Mouse (Mus musculus): ENCODE measurements around the gene Olfm1. TPM values are rescaled to one million over a fixed set of nuclear protein-coding genes. Genes with fewer than 3 reads are reported as not detected.

Gene Olfm1
- total and polyA plus RNA-seq, 3 experiments: 0.20 to 1.3 (median 0.34) TPM

GRCm38 (mm10) chr2:28204167-28204566 lies 11.4 kb downstream of the Olfm1 start (continued):
- TF ChIP-seq POLR2A (IDR thresholded peaks at IDR 0.05; ENCODE audit: low read depth, low read length): no peak
- no peak for TF ChIP-seq MYC (IDR thresholded peaks at IDR 0.05; ENCODE audit: low read depth, low read length)
- TF ChIP-seq TBP (conservative IDR thresholded peaks at IDR 0.05; ENCODE audit: low read depth, low read length): no peak
- no peak for TF ChIP-seq MEF2A (IDR thresholded peaks at IDR 0.05; ENCODE audit: borderline replicate concordance, low read depth, low read length)

- Histone ChIP-seq H3K27me3 (replicated peaks) (peaks cover 90% of the 10 kb centered on the region), H3K4me2 (ENCODE audit: insufficient read depth, low read depth, poor library complexity, severe bottlenecking) (peak overlapping the region; percentile 73; the same call in 1 of the 2 replicates), H3K9ac (ENCODE audit: insufficient read depth, low read depth) (no peak overlapping the region; the same call in 1 of the 2 replicates), H3K9me3 (replicated peaks; ENCODE audit: low read length) (no peaks in the 10 kb centered on the region), H3K4me3 (replicated peaks in 1 of 3; ENCODE audit: low read depth in 2 of 3, low read length in 2 of 3, poor library complexity in 1 of 3) (peak overlapping the region in 1 of 3 experiments; percentile 38), H3K27ac (ENCODE audit: insufficient read depth, low read depth) (no peak overlapping the region), H3K4me1 (ENCODE audit: control insufficient read depth in 1 of 2, insufficient read depth in 2 of 2) (peaks cover 4 to 5% of the 10 kb centered on the region in 2 experiments; a peak in 1 of 4 replicates), H3K36me3 (replicated peaks in 1 of 2; ENCODE audit: control insufficient read depth in 1 of 2, insufficient read depth in 1 of 2, low read length in 1 of 2) (no peaks in the 10 kb centered on the region), H3K79me2 (replicated peaks; ENCODE audit: control insufficient read depth, extremely low read depth, insufficient read depth, poor library complexity, severe bottlenecking) (no peaks in the 10 kb centered on the region)
- in situ Hi-C loops (cut with MboI; ENCODE audit: low pct_ligation_motif_present, low pct_unique_long_range_greater_than_20kb, low sequenced_read_pairs) (loop anchor here (5.0 kb wide), 1 partner anchor 97 kb away; no protein-coding TSS in a partner anchor), dilution Hi-C loops (cut with MboI; ENCODE audit: extremely low pct_ligation_motif_present, extremely low pct_unique_long_range_greater_than_20kb, low sequenced_read_pairs) (no loop called here)
- TF ChIP-seq PAX5 (IDR thresholded peaks at IDR 0.05; ENCODE audit: low read length) (no peak), ELF1 (IDR thresholded peaks at IDR 0.05; ENCODE audit: low read depth, low read length) (no peak), SMC3 (IDR thresholded peaks at IDR 0.05; ENCODE audit: low read depth, low read length) (no peak)
- no peak for DNase-seq (ENCODE audit: extremely low read depth)
These were observed 12.1 kb downstream of the Olfm1 start for GRCm38 (mm10) chr2:28204677-28205466.

- H3K4me2 ChIP-seq (ENCODE audit: insufficient read depth, low read depth, poor library complexity, severe bottlenecking): peak overlapping the region; percentile 73
- TF ChIP-seq RAD21 (IDR thresholded peaks at IDR 0.05; ENCODE audit: low read depth, low read length): peak; percentile 63
- TF ChIP-seq ZMIZ1 (IDR thresholded peaks at IDR 0.05; ENCODE audit: low read depth, low read length): no peak
- TF ChIP-seq SMC3 (IDR thresholded peaks at IDR 0.05; ENCODE audit: low read depth, low read length): peak; percentile 92
- TF ChIP-seq NRF1 (IDR thresholded peaks at IDR 0.05; ENCODE audit: low read depth, low read length): peak; percentile 14; the same call in 1 of the 2 replicates
- TF ChIP-seq CHD2 (IDR thresholded peaks at IDR 0.05; ENCODE audit: low read length): no peak
- TF ChIP-seq TCF12 (IDR thresholded peaks at IDR 0.05; ENCODE audit: low read depth, low read length): peak; percentile 26; the same call in 1 of the 2 replicates
- peak; percentile 59 for TF ChIP-seq ELF1 (IDR thresholded peaks at IDR 0.05; ENCODE audit: low read depth, low read length)
- no peak for TF ChIP-seq ZKSCAN1 (IDR thresholded peaks at IDR 0.05; ENCODE audit: borderline replicate concordance, low read depth, low read length)
- peak in 1 of 2 experiments; percentile 85; a peak in 2 of 4 replicates for TF ChIP-seq CTCF (conservative IDR thresholded peaks at IDR 0.05 in 1 of 2, IDR thresholded peaks at IDR 0.05 in 1 of 2; ENCODE audit: low read depth in 2 of 2, low read length in 2 of 2)
- H3K27me3 ChIP-seq (replicated peaks): peaks cover 87% of the 10 kb centered on the region
- dilution Hi-C loops (cut with MboI; ENCODE audit: extremely low pct_ligation_motif_present, extremely low pct_unique_long_range_greater_than_20kb, low sequenced_read_pairs): no loop called here
- H3K9ac ChIP-seq (ENCODE audit: insufficient read depth, low read depth): peak overlapping the region; percentile 20; the same call in 1 of the 2 replicates
- no peaks in the 10 kb centered on the region for H3K79me2 ChIP-seq (replicated peaks; ENCODE audit: control insufficient read depth, extremely low read depth, insufficient read depth, poor library complexity, severe bottlenecking)
- H3K36me3 ChIP-seq (replicated peaks in 1 of 2; ENCODE audit: control insufficient read depth in 1 of 2, insufficient read depth in 1 of 2, low read length in 1 of 2): no peaks in the 10 kb centered on the region
- peak overlapping the region in 2 of 3 experiments; percentile 38 to 59 for H3K4me3 ChIP-seq (replicated peaks in 1 of 3; ENCODE audit: low read depth in 2 of 3, low read length in 2 of 3, poor library complexity in 1 of 3)
- peaks cover 4 to 5% of the 10 kb centered on the region in 2 experiments; a peak in 1 of 4 replicates for H3K4me1 ChIP-seq (ENCODE audit: control insufficient read depth in 1 of 2, insufficient read depth in 2 of 2)
- no peaks in the 10 kb centered on the region for H3K9me3 ChIP-seq (replicated peaks; ENCODE audit: low read length)
- no peak overlapping the region for H3K27ac ChIP-seq (ENCODE audit: insufficient read depth, low read depth)
- in situ Hi-C loops (cut with MboI; ENCODE audit: low pct_ligation_motif_present, low pct_unique_long_range_greater_than_20kb, low sequenced_read_pairs): loop anchor here (5.0 kb wide), 1 partner anchor 97 kb away; no protein-coding TSS in a partner anchor
- DNase-seq (ENCODE audit: extremely low read depth): peak; percentile 49
These were observed 12.6 kb downstream of the Olfm1 start for GRCm38 (mm10) chr2:28205467-28205805.
